Mouse (Mus musculus): Measurements from ENCODE around the gene Ranbp6. TPM values are rescaled to one million over a fixed set of nuclear protein-coding genes. Genes with fewer than 3 reads are reported as not detected.

Ranbp6 gene
- total and polyA plus RNA-seq, 3 experiments = 2.8 to 14.2 (median 13.4) TPM

GRCm38 (mm10) chr19:29824034-29824700, 11.4 kb upstream of the Ranbp6 start:
- 56% methylated on average over 6 of the region's 6 CpGs for WGBS
- H3K4me3 ChIP-seq = no peak overlapping the region
- H3K27ac ChIP-seq = no peak overlapping the region
- TF ChIP-seq EP300 (IDR thresholded peaks at IDR 0.05; ENCODE audit: insufficient read depth, low read depth, low read length) = 0 out of 2 replicates have a peak, but pooled peaks have one; percentile 43
- TF ChIP-seq CTCF (IDR thresholded peaks at IDR 0.05) = peak; percentile 89
- TF ChIP-seq POLR2A (IDR thresholded peaks at IDR 0.05; ENCODE audit: insufficient read depth, low read depth, low read length) = no peak
- no peaks in the 10 kb centered on the region for H3K27me3 ChIP-seq (ENCODE audit: control insufficient read depth, insufficient read depth, low read length)
- no peaks in the 10 kb centered on the region for H3K36me3 ChIP-seq (ENCODE audit: control insufficient read depth, insufficient read depth, low read length)
- no peaks in the 10 kb centered on the region for H3K4me1 ChIP-seq (ENCODE audit: control insufficient read depth, insufficient read depth, low read length)
- H3K9ac ChIP-seq (ENCODE audit: low read depth, low read length) = no peak overlapping the region
- peak; percentile 46 to 62 for DNase-seq
- H3K79me2 ChIP-seq (replicated peaks; ENCODE audit: control insufficient read depth, insufficient read depth, low read length) = no peaks in the 10 kb centered on the region
- intact Hi-C loops (cut with DNase I) = loop anchor here (1.0 to 10.0 kb wide), 4 partner anchors 121 to 381 kb away; no protein-coding TSS in a partner anchor

- no peak for DNase-seq
- TF ChIP-seq CTCF (IDR thresholded peaks at IDR 0.05) = no peak
- no peak for TF ChIP-seq EP300 (IDR thresholded peaks at IDR 0.05; ENCODE audit: insufficient read depth, low read depth, low read length)
- TF ChIP-seq POLR2A (IDR thresholded peaks at IDR 0.05; ENCODE audit: insufficient read depth, low read depth, low read length) = no peak
- H3K27me3 ChIP-seq (ENCODE audit: control insufficient read depth, insufficient read depth, low read length) = no peaks in the 10 kb centered on the region
- H3K79me2 ChIP-seq (replicated peaks; ENCODE audit: control insufficient read depth, insufficient read depth, low read length) = no peaks in the 10 kb centered on the region
- H3K4me1 ChIP-seq (ENCODE audit: control insufficient read depth, insufficient read depth, low read length) = no peaks in the 10 kb centered on the region
- 66% methylated on average over 12 of the region's 12 CpGs for WGBS
- H3K27ac ChIP-seq = no peak overlapping the region
- intact Hi-C loops (cut with DNase I) = loop anchor here (1.0 to 10.0 kb wide), 4 partner anchors 121 to 381 kb away; no protein-coding TSS in a partner anchor
- no peaks in the 10 kb centered on the region for H3K36me3 ChIP-seq (ENCODE audit: control insufficient read depth, insufficient read depth, low read length)
- H3K4me3 ChIP-seq = no peak overlapping the region
- H3K9ac ChIP-seq (ENCODE audit: low read depth, low read length) = no peak overlapping the region
These were observed 10.8 kb upstream of the Ranbp6 start for GRCm38 (mm10) chr19:29823456-29824010.

GRCm38 (mm10) chr19:29820966-29821365, 8.2 kb upstream of the Ranbp6 start:
- H3K9ac ChIP-seq (ENCODE audit: low read depth, low read length) = no peak overlapping the region
- intact Hi-C loops (cut with DNase I) = loop anchor here (1.0 to 10.0 kb wide), 2 partner anchors 124 to 137 kb away; no protein-coding TSS in a partner anchor
- no peak for DNase-seq
- no peaks in the 10 kb centered on the region for H3K27me3 ChIP-seq (ENCODE audit: control insufficient read depth, insufficient read depth, low read length)
- no peak for TF ChIP-seq POLR2A (IDR thresholded peaks at IDR 0.05; ENCODE audit: insufficient read depth, low read depth, low read length)
- peak; percentile 73 for TF ChIP-seq CTCF (IDR thresholded peaks at IDR 0.05)
- no peak overlapping the region for H3K27ac ChIP-seq
- H3K36me3 ChIP-seq (ENCODE audit: control insufficient read depth, insufficient read depth, low read length) = no peaks in the 10 kb centered on the region
- no peak overlapping the region for H3K4me3 ChIP-seq
- no peaks in the 10 kb centered on the region for H3K4me1 ChIP-seq (ENCODE audit: control insufficient read depth, insufficient read depth, low read length)
- H3K79me2 ChIP-seq (replicated peaks; ENCODE audit: control insufficient read depth, insufficient read depth, low read length) = no peaks in the 10 kb centered on the region

GRCm38 (mm10) chr19:29810022-29810421, 2.8 kb downstream of the Ranbp6 start:
- H3K4me1 ChIP-seq (ENCODE audit: control insufficient read depth, insufficient read depth, low read length) = peaks cover 5% of the 10 kb centered on the region
- TF ChIP-seq CTCF (IDR thresholded peaks at IDR 0.05) (no peak), EP300 (IDR thresholded peaks at IDR 0.05; ENCODE audit: insufficient read depth, low read depth, low read length) (no peak), POLR2A (IDR thresholded peaks at IDR 0.05; ENCODE audit: insufficient read depth, low read depth, low read length) (no peak)
- peaks cover 26% of the 10 kb centered on the region for H3K36me3 ChIP-seq (ENCODE audit: control insufficient read depth, insufficient read depth, low read length)
- no peaks in the 10 kb centered on the region; the same call in 1 of the 2 replicates for H3K79me2 ChIP-seq (replicated peaks; ENCODE audit: control insufficient read depth, insufficient read depth, low read length)
- no peak for DNase-seq
- WGBS = 94% methylated on average over 5 of the region's 5 CpGs
- no peak overlapping the region for H3K9ac ChIP-seq (ENCODE audit: low read depth, low read length)
- H3K27ac ChIP-seq = no peak overlapping the region
- H3K4me3 ChIP-seq = no peak overlapping the region
- intact Hi-C loops (cut with DNase I) = no loop called here
- no peaks in the 10 kb centered on the region for H3K27me3 ChIP-seq (ENCODE audit: control insufficient read depth, insufficient read depth, low read length)

GRCm38 (mm10) chr19:29805917-29806785, 6.6 kb downstream of the Ranbp6 start, which contains the start of gene 9930021J03Rik:
Gene 9930021J03Rik, minus strand, starts transcription at chr19:29805989.
- DNase-seq = peak; percentile 97 to 98
- Histone ChIP-seq H3K4me3 (peak within 1 kb of the TSS; percentile 80), H3K36me3 (ENCODE audit: control insufficient read depth, insufficient read depth, low read length) (peaks cover 25% of the 10 kb centered on the region), H3K79me2 (replicated peaks; ENCODE audit: control insufficient read depth, insufficient read depth, low read length) (peaks cover 2% of the 10 kb centered on the region; the same call in 1 of the 2 replicates), H3K27me3 (ENCODE audit: control insufficient read depth, insufficient read depth, low read length) (no peaks in the 10 kb centered on the region), H3K27ac (peak within 1 kb of the TSS; percentile 88), H3K9ac (ENCODE audit: low read depth, low read length) (peak within 1 kb of the TSS; percentile 81), H3K4me1 (ENCODE audit: control insufficient read depth, insufficient read depth, low read length) (peaks cover 2% of the 10 kb centered on the region)
- under 1% methylated on average over 68 of the region's 95 CpGs for WGBS
- TF ChIP-seq CTCF (IDR thresholded peaks at IDR 0.05) (no peak), POLR2A (IDR thresholded peaks at IDR 0.05; ENCODE audit: insufficient read depth, low read depth, low read length) (peak; percentile 88), EP300 (IDR thresholded peaks at IDR 0.05; ENCODE audit: insufficient read depth, low read depth, low read length) (peak; percentile 87)
- intact Hi-C loops (cut with DNase I) = loop anchor here (5.0 kb wide), 2 partner anchors 434 to 554 kb away; partner anchors contain the start of gene Jak2

All from heart, adult 2 months (tissue).